Mouse (Mus musculus) midbrain, embryonic 13.5 days (tissue): Measurements from ENCODE around the gene Kcnk7. TPM values are rescaled to one million over a fixed set of nuclear protein-coding genes. Genes with fewer than 3 reads are reported as not detected.

Experiments used
- ATAC-seq: fragments of 200-750 bp; cut with Nextera tagmentation; 2 replicates; pipeline ENCODE4 v1.8.0; 2017; ENCODE audit warnings: mild to moderate bottlenecking, moderate TSS enrichment, moderate library complexity
- H3K27ac ChIP-seq: fragments of 300-500 bp; sonication (generic); 2 replicates; pipeline ENCODE4 v1.5.1; 2015; ENCODE audit warnings: inconsistent platforms, mild to moderate bottlenecking, moderate library complexity
- H3K27me3 ChIP-seq: fragments of 300-500 bp; sonication (generic); 2 replicates; pipeline ENCODE4 v1.6.1; 2015; ENCODE audit warnings: mild to moderate bottlenecking, inconsistent platforms
- H3K36me3 ChIP-seq: fragments of 300-500 bp; sonication (generic); 2 replicates; pipeline ENCODE4 v1.6.1; 2015; ENCODE audit warnings: mild to moderate bottlenecking, inconsistent platforms
- H3K4me1 ChIP-seq: fragments of 300-500 bp; sonication (generic); replicated peaks from 2 replicates; pipeline ENCODE4 v1.6.1; 2015; ENCODE audit warnings: inconsistent platforms
- H3K4me2 ChIP-seq: fragments of 300-500 bp; sonication (generic); replicated peaks from 2 replicates; pipeline ENCODE4 v1.6.1; 2015; ENCODE audit warnings: moderate library complexity, mild to moderate bottlenecking, inconsistent platforms
- H3K4me3 ChIP-seq: fragments of 300-500 bp; sonication (generic); replicated peaks from 2 replicates; pipeline ENCODE4 v1.5.1; 2015; ENCODE audit warnings: mild to moderate bottlenecking, inconsistent platforms
- H3K9ac ChIP-seq: fragments of 300-500 bp; sonication (generic); replicated peaks from 2 replicates; pipeline ENCODE4 v1.6.1; 2015; ENCODE audit warnings: mild to moderate bottlenecking, inconsistent platforms
- H3K9me3 ChIP-seq: fragments of 300-500 bp; sonication (generic); 2 replicates; pipeline ENCODE4 v1.6.1; 2016; ENCODE audit warnings: mild to moderate bottlenecking, inconsistent platforms
- WGBS: fragments of 180-500 bp; shearing (Covaris S2); methylation state at CpG from one replicate; pipeline ENCODE4 v1.1.7; 2015; 5-methylcytosine and 5-hydroxymethylcytosine counted together
- microRNA-seq: library from miRNA; unstranded; fragments of <30 nt; microRNA quantifications from one replicate; pipeline ENCODE4, GENCODE M21; 2016
- polyA plus RNA-seq: library from polyadenylated mRNA; unstranded; fragments of >200 nt; fragmentation: Nextera tagmentation; extraction: Ambion mirVana; gene quantifications from 2 replicates; pipeline ENCODE4 v1.2.1, GENCODE M21; 2015

Gene Kcnk7
- polyA plus RNA-seq, 1 experiment from 2014 or later, result 0.15 TPM

DNA sequence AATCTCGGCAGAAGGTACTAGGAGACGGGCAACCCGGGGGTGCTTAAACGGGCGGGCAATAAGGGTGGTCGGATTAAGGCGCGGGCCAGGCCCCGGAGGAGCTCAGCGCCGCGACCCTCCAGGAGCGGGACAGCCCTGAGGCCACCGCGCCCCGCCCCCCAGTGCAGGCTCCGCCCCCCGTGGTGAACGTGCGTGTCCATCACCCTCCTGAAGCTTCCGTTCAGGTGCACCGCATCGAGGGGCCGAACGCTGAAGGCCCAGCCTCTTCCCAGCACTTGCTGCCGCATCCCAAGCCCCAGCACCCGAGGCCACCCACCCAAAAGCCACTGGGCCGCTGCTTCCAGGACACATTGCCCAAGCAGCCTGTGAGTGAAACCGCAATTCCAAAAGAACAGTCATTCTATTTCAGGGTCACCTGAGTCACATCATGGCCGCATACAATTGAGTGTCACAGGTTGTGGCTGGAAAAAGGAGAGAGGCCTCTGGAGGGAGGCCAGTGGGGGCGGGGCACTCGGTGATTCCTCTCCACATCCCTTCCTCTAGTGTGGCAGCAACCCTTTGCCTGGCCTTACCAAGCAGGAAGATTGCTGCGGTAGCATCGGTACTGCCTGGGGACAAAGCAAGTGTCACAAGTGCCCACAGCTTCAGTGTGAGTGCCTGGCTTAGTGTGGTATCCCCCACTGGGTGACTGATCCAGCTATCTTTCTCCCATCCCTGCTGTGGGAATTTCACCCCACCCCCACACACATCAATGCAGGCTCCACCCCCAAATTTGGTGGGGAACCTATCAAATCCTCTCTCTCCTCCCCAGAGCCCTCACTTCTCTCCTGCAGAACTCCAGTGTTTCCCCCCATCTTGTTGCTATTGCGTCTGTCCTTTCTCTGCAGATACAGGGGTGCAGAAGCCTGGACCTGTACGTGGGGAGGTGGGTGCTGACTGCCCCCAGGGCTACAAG is 41.9 kb downstream of the Kcnk7 start:
- peak overlapping the region; percentile 54 for H3K9ac ChIP-seq
- no peak overlapping the region for H3K27ac ChIP-seq
- H3K4me3 ChIP-seq, result peak overlapping the region; percentile 27
- peak; percentile 29 for ATAC-seq
- no peaks in the 10 kb centered on the region for H3K36me3 ChIP-seq
- peak overlapping the region; percentile 54 for H3K4me2 ChIP-seq
- H3K27me3 ChIP-seq, result peaks cover 88% of the 10 kb centered on the region
- 2% methylated on average over 35 of the region's 36 CpGs for WGBS
- no peaks in the 10 kb centered on the region for H3K9me3 ChIP-seq
- H3K4me1 ChIP-seq, result peaks cover 46% of the 10 kb centered on the region

DNA sequence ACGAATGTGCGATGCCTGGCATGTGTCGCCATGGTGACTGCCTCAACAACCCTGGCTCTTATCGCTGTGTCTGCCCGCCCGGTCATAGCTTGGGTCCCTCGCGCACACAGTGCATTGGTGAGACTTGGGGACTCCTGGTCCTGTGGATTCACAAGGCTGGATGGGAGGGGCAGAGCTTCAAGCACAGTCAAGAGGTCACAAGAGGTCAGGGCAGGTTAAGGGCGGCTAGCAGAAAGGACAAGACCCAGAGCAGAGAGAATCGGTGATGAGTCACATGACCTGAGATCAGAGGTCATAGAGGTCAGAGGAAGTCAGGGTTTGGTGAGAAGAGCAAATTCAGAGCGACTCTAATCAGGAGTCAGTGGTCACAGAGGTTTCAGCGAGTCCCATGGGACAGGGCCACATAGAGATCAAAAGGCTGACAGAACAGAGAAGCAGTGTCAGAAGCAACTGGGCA is 42.8 kb downstream of the Kcnk7 start:
- Histone ChIP-seq H3K4me2 (no peak overlapping the region), H3K9me3 (no peaks in the 10 kb centered on the region), H3K4me3 (no peak overlapping the region), H3K9ac (no peak overlapping the region), H3K27ac (no peak overlapping the region), H3K4me1 (peaks cover 46% of the 10 kb centered on the region), H3K36me3 (no peaks in the 10 kb centered on the region), H3K27me3 (peaks cover 90% of the 10 kb centered on the region)
- WGBS, result 22% methylated on average over 12 of the region's 12 CpGs
- ATAC-seq, result no peak

DNA sequence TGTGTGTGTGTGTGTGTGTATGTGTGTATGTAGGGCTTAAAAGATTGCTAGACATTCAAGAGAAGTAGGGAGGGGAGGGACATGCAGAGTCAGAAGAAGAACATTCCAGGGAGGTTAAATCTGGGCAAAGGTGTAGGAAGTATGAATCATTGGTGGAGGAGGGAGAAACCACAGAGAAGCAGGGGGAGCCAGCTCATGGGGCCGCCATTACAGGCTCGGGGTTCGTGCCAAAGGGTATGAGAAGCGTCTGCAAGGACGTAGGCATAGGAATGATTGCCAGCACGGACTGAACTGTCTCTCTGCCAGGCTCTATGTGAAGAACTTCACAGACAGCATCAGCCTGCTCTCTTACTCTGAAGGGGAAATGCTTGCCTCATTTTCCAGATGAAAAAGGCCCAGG is 45.3 kb downstream of the Kcnk7 start:
- 89% methylated on average over 6 of the region's 6 CpGs for WGBS
- no peak overlapping the region for H3K4me2 ChIP-seq
- H3K9ac ChIP-seq, result no peak overlapping the region
- H3K27me3 ChIP-seq, result peaks cover 88% of the 10 kb centered on the region
- ATAC-seq, result no peak
- no peaks in the 10 kb centered on the region for H3K9me3 ChIP-seq
- no peak overlapping the region for H3K27ac ChIP-seq
- no peak overlapping the region for H3K4me3 ChIP-seq
- no peaks in the 10 kb centered on the region for H3K36me3 ChIP-seq
- peaks cover 32% of the 10 kb centered on the region for H3K4me1 ChIP-seq

DNA sequence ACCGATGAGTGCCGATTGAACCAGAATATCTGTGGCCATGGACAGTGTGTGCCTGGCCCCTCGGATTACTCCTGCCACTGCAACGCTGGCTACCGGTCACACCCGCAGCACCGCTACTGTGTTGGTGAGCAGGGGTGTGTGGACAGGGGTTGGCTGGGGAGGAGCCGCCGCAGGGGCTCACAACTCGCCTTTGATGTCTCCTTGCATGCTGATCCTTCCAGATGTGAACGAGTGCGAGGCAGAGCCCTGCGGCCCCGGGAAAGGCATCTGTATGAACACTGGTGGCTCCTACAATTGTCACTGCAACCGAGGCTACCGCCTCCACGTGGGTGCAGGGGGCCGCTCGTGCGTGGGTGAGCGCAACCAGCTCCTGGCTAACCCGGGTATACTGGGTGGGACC is 46.8 kb downstream of the Kcnk7 start:
- no peaks in the 10 kb centered on the region for H3K9me3 ChIP-seq
- no peaks in the 10 kb centered on the region for H3K36me3 ChIP-seq
- H3K27ac ChIP-seq, result no peak overlapping the region
- peaks cover 24% of the 10 kb centered on the region for H3K4me1 ChIP-seq
- H3K4me3 ChIP-seq, result no peak overlapping the region
- no peak for ATAC-seq
- H3K27me3 ChIP-seq, result peaks cover 88% of the 10 kb centered on the region
- 0 out of 2 replicates have a peak overlapping the region, but pooled peaks have one; percentile 3 for H3K4me2 ChIP-seq
- 6% methylated on average over 22 of the region's 22 CpGs for WGBS
- 0 out of 2 replicates have a peak overlapping the region, but pooled peaks have one; percentile 14 for H3K9ac ChIP-seq

DNA sequence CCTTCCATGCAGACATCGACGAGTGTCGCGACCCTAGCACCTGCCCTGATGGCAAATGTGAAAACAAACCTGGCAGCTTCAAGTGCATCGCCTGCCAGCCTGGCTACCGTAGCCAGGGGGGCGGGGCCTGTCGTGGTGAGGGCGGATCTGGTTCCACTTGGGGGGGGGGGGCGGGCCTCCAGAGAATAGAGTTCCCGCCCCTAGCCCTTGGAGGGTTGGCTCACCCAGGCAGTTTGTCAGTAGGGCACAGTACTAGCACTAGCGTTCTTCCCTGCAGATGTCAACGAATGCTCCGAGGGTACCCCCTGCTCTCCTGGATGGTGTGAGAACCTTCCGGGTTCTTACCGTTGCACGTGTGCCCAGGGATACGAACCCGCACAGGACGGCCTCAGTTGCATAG is 47.6 kb downstream of the Kcnk7 start:
- Histone ChIP-seq H3K9ac (no peak overlapping the region), H3K36me3 (no peaks in the 10 kb centered on the region), H3K4me3 (no peak overlapping the region), H3K4me1 (peaks cover 21% of the 10 kb centered on the region), H3K9me3 (no peaks in the 10 kb centered on the region), H3K4me2 (no peak overlapping the region), H3K27ac (no peak overlapping the region), H3K27me3 (peaks cover 88% of the 10 kb centered on the region)
- WGBS, result 6% methylated on average over 20 of the region's 20 CpGs
- no peak for ATAC-seq

DNA sequence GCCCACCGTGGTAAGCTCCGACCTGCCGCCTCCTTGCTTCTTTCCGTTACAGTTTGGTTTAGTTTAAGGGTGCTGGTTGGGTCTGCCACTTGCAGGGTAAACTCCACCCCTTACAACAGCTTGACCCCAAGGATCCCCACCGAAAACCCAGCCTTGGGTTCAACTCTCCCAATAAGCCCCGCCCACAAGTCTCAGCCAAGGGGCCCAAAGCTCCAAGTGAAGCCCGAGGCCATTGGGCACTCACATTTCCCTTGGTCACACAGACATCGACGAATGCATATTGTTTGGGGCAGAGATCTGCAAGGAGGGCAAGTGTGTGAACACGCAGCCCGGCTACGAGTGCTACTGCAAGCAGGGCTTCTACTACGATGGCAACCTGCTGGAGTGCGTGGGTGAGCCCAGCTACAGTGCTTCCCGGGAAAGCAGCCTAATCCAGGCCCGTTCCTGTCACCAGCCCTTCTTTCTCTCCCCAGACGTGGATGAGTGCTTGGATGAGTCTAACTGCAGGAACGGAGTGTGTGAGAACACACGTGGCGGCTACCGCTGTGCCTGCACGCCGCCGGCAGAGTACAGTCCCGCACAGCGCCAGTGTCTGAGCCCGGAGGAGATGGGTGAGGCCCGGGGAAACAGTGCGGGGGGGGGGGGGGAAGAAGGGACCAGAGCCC is 52.3 kb downstream of the Kcnk7 start:
- peak overlapping the region; percentile 45 for H3K4me2 ChIP-seq
- peak overlapping the region; percentile 49; the same call in 1 of the 2 replicates for H3K9ac ChIP-seq
- WGBS, result 6% methylated on average over 28 of the region's 29 CpGs
- peaks cover 77% of the 10 kb centered on the region for H3K27me3 ChIP-seq
- H3K4me3 ChIP-seq, result peak overlapping the region; percentile 16; the same call in 1 of the 2 replicates
- peak; percentile 63 for ATAC-seq
- no peaks in the 10 kb centered on the region for H3K9me3 ChIP-seq
- H3K36me3 ChIP-seq, result peaks cover 46% of the 10 kb centered on the region
- H3K4me1 ChIP-seq, result peaks cover 19% of the 10 kb centered on the region
- H3K27ac ChIP-seq, result no peak overlapping the region

Small RNAs within 50 kb of the gene (microRNA-seq; reads per million reads assigned to microRNA genes)
- 0.62 reads per million for gene Mir6987

Other genes starting within 250 kb of the Kcnk7 start
- gene Ccdc85b, start 246.5 kb upstream of the Kcnk7 start, polyA plus RNA-seq, result 6.9 and 9.7 TPM in 2 replicates
- 183 and 192 TPM in 2 replicates for gene Fibp, start 243.8 kb upstream of the Kcnk7 start, polyA plus RNA-seq
- gene Ctsw, start 235.9 kb upstream of the Kcnk7 start, polyA plus RNA-seq, result 5.2 and 5.7 TPM in 2 replicates
- 31.8 and 33.4 TPM in 2 replicates for gene Efemp2, start 230.4 kb upstream of the Kcnk7 start, polyA plus RNA-seq
- 52.1 and 53.2 TPM in 2 replicates for gene Mus81, start 216.0 kb upstream of the Kcnk7 start, polyA plus RNA-seq
- gene Cfl1, start 213.9 kb upstream of the Kcnk7 start, polyA plus RNA-seq, result 3,599 and 3,660 TPM in 2 replicates
- gene 1700020D05Rik, start 200.6 kb upstream of the Kcnk7 start, polyA plus RNA-seq, result 0.26 and 0.27 TPM in 2 replicates
- gene Snx32, start 193.8 kb upstream of the Kcnk7 start, polyA plus RNA-seq, result 70.4 and 73.6 TPM in 2 replicates
- gene Ovol1, start 143.7 kb upstream of the Kcnk7 start, polyA plus RNA-seq, result 0.14 TPM in 1 of 2 replicates, not detected in the other
- gene Ap5b1, start 136.3 kb upstream of the Kcnk7 start, polyA plus RNA-seq, result 2.0 and 2.3 TPM in 2 replicates
- 91.3 and 98.9 TPM in 2 replicates for gene Rnaseh2c, start 102.5 kb upstream of the Kcnk7 start, polyA plus RNA-seq
- 82.3 and 89.3 TPM in 2 replicates for gene Kat5, start 94.1 kb upstream of the Kcnk7 start, polyA plus RNA-seq
- gene Rela, start 66.9 kb upstream of the Kcnk7 start, polyA plus RNA-seq, result 30.9 and 35.4 TPM in 2 replicates
- gene Sipa1, start 40.7 kb upstream of the Kcnk7 start, polyA plus RNA-seq, result 10.8 and 14.1 TPM in 2 replicates
- 11.4 and 15.1 TPM in 2 replicates for gene Map3k11, start 15.6 kb upstream of the Kcnk7 start, polyA plus RNA-seq
- 25.6 and 29.1 TPM in 2 replicates for gene Pcnx3, start 15.5 kb upstream of the Kcnk7 start, polyA plus RNA-seq
- gene Ehbp1l1, start 21.9 kb downstream of the Kcnk7 start, polyA plus RNA-seq, result 8.9 and 10.5 TPM in 2 replicates
- 179 and 197 TPM in 2 replicates for gene Fam89b, start 25.3 kb downstream of the Kcnk7 start, polyA plus RNA-seq
- gene Ltbp3, start 36.5 kb downstream of the Kcnk7 start, polyA plus RNA-seq, result 7.1 and 9.5 TPM in 2 replicates
- 64.9 and 70.0 TPM in 2 replicates for gene Scyl1, start 67.1 kb downstream of the Kcnk7 start, polyA plus RNA-seq
- gene Frmd8, start 170.9 kb downstream of the Kcnk7 start, polyA plus RNA-seq, result 16.8 and 19.0 TPM in 2 replicates
- gene Slc25a45, start 173.4 kb downstream of the Kcnk7 start, polyA plus RNA-seq, result 1.4 and 2.0 TPM in 2 replicates
- gene Tigd3, start 189.8 kb downstream of the Kcnk7 start, polyA plus RNA-seq, result 16.4 and 16.9 TPM in 2 replicates
- 157 and 158 TPM in 2 replicates for gene Dpf2, start 208.6 kb downstream of the Kcnk7 start, polyA plus RNA-seq
- 7.5 and 7.8 TPM in 2 replicates for gene Cdc42ep2, start 220.4 kb downstream of the Kcnk7 start, polyA plus RNA-seq